Mouse (Mus musculus) induced T-regulatory cell, adult 2 months (primary cell): ENCODE data around the gene Hoxd9.

ENCODE experiments used
- DNase-seq: peaks from one replicate; pipeline ENCODE4 v3.0.0-alpha.2; 2012; ENCODE audit warnings: low read depth

Gene Hoxd9

DNA sequence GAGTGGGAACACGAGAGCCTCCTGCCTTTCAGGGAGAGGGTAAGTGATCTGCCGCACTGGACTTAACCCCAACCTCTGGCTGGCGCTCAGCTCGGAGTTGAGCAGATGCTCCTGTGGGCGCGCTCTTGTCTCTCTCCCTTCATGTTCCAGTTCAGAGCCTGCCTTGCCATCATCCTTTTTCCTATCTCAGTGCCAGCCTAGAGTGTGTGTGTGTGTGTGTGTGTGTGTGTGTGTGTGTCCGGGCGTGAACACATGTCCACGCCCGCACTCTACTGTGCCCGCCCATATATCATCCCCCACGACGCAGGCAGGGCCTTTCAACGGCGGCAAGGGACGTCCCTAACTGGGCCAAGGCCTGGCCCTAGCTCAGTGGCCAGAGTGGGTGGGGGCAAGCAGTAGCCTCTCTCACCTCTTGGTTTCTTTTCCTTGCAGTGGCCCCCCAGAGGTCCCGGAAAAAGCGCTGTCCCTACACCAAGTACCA, 14.0 kb upstream of the Hoxd9 start:
- DNase-seq, result no peak

DNA sequence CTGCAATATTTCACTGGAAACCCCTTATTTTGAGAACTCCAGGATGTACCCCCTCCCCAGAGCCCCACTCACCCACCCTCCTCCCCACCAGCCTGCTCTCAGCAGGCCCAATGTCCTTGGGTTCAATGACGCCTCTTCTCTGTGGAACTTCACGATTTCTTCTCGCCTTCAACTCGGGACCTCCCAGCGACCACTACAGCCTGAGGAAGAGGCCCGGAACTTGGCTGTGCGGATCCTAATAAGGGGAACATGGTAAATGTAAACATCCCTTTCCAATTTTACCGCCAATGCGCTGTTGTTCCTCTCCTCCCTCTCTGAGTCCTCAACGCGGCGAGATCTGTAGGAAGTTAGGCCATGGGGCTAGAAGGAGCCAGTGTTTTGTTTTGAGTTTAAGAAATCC, 13.4 kb upstream of the Hoxd9 start:
- no peak for DNase-seq

DNA sequence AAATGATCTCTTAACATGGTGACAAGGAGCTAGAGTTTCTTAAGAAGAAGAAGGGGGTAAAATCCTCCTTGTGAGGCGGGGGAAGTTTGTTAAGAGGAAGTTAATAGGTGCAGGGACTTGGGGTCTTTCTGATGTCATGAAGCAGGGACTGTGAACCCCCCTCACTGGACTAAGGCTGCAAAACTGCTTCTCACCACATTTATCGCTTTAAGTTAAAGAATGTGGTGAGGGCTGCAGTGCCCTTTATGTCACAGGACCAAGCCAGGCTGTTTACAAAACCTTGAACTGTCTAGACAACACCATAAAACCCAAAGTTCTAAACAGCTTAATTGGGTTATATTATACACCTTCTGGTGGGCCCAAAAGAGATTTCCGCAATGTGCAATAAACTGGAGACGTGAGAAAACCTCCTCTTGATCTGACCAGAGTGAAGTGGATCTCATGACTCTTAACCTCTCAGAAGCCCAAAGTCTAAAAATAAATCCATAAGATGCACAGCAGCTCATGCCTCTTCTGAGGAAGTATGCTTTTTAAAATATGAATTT, 12.4 kb upstream of the Hoxd9 start:
- no peak for DNase-seq

- peak; percentile 57 for DNase-seq
These were observed 11.1 kb upstream of the Hoxd9 start for GRCm38 (mm10) chr2:74686301-74686987.

DNA sequence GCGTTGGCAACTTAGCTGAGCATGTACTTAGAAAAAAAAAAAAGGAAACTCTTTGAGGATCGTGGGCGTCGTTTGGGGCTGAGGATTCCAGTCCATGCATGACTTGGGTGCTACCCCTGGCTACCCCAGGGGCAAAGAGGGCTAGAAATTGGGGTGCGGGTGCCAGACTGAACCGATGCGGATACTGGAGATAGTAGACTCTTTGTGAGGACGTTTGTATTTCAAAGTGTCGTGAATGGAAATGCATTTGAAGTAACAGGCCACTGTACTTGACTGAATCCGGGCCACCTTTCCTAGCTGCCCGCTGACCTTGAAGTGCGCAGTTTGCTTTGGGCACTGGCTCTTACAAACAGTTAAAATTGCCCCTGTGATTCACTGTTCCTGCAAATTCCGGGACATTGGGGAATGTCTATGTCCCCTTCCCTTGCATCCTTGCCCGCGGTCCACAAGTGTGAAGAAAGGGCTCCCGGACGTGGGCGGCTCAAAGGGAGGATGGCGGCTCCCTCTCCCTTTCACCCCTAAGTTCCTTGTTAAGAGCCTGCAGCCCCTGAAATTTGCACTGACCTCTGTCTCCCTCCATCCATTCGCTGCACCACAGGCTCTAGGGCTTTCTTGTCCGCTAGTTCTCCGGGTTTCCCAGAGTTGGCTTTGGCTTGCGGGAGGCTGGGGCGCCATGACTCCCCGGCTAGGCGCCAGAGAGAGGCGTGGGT, 10.4 kb upstream of the Hoxd9 start:
- DNase-seq, result no peak

GRCm38 (mm10) chr2:74687698-74688555, 9.6 kb upstream of the Hoxd9 start:
- no peak for DNase-seq

DNA sequence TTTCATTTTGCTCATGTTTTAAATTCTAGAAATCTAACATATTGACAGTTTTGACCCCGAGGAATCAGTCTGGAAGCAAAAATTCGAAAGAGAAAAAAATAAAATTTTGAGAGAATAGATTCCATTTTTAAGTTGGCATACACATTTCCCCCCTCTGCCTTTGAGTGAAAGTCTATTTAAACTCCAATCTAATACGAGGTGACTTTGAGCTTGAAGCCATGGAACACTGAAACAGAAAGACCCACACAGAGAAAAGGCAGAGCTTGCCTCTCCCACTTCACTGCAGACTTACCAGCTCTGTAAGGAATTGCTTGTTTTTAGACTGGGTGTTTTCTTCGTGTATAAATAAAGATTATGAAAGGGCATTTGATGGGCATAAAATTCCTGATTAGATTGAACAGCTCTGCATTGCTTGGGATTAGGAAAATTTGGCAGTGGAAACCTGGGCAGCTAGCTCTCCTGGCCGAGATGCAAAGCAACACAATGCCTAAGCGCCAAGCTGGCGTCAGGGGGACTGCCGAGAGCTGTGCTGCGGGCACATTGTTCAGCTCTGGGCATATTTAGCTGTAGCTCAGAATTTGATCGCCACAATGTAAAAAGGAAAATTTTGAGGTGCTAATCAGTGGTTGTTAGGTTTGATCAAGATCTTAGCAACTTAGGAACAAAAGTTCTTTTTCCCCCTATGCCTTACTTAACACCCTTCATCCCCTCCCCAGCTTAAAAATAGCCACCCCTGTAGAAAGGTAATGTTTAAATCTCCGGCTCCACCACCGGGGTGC, 8.5 kb upstream of the Hoxd9 start:
- DNase-seq, result no peak

- no peak for DNase-seq
These were observed 7.8 kb upstream of the Hoxd9 start for GRCm38 (mm10) chr2:74689574-74690337.

GRCm38 (mm10) chr2:74690338-74690716, 7.2 kb upstream of the Hoxd9 start:
- no peak for DNase-seq

DNA sequence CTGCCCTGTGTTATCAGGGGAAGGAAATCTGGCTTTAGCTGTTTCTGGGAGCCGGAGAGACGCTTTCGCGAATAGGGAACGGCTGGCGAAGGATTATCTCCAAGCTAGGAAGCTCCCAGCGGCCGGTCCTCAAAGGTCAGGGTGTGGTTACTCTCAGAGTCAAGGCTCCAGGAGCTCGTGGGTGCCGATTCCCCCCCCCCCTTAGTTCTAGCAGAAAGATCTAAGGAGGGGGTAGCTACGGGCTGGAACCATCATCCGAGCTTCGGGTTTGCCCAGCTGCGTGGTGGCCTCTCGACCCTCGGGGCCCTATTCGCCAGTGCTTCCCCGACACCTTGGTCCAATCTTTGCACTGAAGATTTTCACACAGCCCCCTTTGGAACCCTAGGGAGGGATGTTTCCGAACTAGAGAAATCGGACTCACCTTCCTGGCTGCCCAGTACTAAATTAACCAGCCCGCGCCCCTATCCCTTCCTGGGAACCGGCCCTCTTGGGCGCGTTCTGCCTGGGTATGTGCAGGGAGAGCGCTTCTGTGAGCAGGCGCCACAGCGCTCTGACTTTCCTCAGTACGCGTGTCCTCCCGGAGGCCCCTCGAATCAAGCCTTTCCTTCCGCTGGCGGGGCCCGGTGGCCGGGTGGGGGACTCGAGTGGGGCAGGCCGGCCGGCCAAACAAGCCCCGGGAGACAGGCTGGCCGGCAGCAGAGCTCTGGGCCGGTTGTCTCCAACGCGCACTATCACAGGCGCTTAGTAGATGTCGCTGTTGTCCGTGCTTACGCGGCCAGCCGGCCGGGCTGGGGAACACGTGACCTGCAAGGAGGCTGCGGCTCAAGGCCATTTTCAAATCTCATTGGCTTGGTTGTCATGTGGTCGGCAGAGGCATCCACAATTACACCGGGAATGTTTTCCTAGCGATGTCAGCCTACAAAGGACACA, 6.2 kb upstream of the Hoxd9 start, which contains the start of gene Hoxd10:
TSS of gene Hoxd10 (plus strand) at position 903 of the 930 bp plus-strand sequence.
- DNase-seq, result no peak

DNA sequence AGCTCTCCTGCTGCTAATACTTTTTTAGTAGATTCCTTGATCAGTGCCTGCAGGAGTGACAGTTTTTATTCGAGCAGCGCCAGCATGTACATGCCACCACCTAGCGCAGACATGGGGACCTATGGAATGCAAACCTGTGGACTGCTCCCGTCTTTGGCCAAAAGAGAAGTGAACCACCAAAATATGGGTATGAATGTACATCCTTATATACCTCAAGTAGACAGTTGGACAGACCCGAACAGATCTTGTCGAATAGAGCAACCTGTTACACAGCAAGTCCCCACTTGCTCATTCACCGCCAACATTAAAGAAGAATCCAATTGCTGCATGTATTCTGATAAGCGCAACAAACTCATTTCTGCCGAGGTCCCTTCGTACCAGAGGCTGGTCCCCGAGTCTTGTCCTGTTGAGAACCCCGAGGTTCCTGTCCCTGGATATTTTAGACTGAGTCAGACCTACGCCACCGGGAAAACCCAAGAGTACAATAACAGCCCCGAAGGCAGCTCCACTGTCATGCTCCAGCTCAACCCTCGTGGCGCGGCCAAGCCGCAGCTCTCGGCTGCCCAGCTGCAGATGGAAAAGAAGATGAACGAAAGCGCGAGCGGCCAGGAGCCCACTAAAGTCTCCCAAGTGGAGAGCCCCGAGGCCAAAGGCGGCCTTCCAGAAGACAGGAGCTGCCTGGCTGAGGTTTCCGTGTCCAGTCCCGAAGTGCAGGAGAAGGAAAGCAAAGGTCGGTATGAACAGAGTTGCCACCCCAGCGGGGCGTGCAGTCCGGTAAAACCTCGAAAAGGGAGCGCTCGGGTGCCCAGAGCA, 5.3 kb upstream of the Hoxd9 start:
- DNase-seq, result no peak

DNA sequence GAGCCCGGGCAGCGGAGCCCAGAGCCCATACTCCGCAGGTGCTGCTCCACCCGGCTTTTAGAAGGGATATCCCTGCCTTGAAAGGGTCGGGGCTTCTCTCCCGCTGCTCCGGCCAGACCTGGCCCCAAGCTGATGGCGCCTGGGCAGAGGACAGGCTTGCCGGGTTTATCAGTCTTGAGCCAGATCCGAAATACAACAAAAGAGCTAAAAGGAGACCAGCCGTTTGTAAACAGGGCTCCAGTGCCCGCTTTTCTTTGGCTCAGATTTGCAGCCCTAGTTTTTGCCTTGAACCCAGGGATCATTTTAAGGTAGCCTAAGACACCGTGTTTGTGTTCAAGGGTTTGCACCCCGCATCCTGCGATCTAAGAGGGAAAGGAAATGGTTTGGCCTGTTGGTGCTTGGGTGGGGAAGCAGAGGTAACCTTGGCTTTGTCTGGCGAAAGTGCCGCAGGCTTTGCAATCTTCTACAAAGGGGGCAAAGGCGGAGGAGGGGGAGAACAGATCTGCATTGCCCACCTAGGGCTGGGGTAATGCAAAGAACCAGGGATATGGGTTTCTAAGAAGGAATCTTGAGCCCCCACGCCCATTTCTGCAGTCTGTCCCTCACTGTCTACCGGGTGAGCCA, 4.6 kb upstream of the Hoxd9 start:
- DNase-seq, result no peak

- DNase-seq, result no peak
These were observed 4.1 kb upstream of the Hoxd9 start for GRCm38 (mm10) chr2:74693432-74693827.

DNA sequence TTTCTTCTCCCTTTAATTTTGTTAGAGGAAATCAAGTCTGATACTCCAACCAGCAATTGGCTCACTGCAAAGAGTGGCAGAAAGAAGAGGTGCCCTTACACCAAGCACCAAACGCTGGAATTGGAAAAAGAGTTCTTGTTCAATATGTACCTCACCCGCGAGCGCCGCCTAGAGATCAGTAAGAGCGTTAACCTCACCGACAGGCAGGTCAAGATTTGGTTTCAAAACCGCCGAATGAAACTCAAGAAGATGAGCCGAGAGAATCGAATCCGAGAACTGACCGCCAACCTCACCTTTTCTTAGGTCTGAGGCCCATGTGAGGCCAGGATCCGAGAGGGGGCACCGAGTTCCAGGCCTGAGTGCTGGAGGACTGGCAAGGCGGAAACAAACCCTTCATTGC, 3.5 kb upstream of the Hoxd9 start:
- DNase-seq, result peak; percentile 59

GRCm38 (mm10) chr2:74695383-74695782, 2.1 kb upstream of the Hoxd9 start:
- no peak for DNase-seq

GRCm38 (mm10) chr2:74695813-74696430, 1.6 kb upstream of the Hoxd9 start:
- DNase-seq, result no peak

- DNase-seq, result no peak
These were observed 838 bp upstream of the Hoxd9 start for GRCm38 (mm10) chr2:74696442-74697335.
